Mouse (Mus musculus): ENCODE results near the gene Esm1.

Gene Esm1

DNA sequence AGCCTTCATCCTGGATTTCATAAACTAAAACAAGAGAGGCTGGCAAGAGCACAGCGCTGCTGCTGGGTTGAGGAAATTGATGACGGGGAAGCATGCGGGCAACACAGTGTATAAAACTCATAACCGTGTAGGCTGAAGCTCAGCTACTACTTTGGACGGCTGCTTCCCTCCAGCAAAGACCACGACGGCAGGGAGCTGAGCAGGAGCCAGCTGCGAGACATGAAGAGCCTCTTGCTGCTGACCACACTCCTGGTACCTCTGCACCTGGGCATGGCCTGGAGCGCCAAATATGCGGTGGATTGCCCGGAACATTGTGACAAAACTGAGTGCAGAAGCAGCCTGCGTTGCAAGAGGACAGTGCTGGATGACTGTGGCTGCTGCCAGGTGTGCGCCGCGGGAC, at the start of gene Esm1:
Gene Esm1, plus strand, starts transcription at position 36 of the 400 bp plus-strand sequence.
- no peak for DNase-seq (ENCODE audit: low spot score)

DNA sequence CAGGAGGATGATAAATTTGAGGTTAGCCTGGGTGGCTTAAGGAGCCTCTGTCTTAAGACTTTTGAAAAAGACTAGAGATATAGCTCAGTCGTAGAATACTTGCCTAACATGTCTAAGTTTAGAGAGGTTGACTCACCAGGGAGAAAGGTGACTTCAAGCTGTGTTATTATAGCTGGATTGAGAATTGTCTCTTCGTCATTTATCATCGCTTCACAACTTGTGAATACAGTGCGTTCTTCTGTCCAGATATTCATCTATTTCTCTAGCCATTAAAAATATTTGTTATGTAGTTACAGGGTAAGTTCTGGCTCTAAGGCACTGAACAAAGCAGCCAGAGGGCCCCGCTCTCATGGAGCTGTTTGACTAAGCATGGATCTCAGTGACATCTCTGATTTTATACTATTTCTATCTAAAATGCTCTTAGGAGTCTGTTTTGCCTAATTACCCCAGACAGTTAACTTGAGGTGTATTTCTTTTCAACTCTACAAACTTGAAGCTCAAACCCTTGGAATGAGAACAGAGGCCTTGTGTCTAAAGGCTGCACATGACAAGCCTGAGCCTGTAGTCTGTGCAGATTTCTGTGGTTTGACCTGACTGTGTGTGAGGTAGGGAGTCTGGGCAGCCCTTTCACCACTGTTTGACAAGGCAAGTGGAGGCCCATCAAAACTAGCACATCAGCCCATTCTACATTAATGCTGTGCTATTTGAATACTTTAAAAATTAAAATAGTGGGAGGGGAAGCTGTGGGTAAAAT, 45.0 kb upstream of the Esm1 start:
- DNase-seq (ENCODE audit: low spot score): no peak

DNA sequence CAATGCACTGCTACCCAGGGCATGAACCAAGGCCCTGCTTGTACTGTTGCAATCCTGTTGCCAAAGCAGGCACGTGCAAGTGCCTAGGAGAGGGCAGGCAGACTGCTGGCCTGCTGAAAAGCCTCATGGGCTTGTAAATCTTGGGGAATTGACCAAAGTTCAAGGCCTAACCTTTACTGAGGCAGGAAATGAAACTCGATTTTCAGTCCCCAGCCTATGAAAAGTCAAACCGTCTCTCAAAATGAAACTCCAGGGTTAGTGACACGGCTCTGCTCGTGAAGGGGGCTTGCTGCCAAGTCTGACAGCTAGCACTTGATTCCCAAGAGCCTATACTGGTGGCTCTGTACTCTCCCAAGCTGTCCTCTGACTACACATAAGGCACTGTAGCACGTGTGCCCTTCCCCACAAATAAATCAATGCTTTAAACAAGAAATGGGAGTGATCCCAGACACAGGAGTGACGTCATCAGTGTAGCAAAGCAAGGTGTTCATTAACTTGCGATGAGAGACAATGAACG, 41.4 kb upstream of the Esm1 start:
- DNase-seq (ENCODE audit: low spot score): no peak

DNA sequence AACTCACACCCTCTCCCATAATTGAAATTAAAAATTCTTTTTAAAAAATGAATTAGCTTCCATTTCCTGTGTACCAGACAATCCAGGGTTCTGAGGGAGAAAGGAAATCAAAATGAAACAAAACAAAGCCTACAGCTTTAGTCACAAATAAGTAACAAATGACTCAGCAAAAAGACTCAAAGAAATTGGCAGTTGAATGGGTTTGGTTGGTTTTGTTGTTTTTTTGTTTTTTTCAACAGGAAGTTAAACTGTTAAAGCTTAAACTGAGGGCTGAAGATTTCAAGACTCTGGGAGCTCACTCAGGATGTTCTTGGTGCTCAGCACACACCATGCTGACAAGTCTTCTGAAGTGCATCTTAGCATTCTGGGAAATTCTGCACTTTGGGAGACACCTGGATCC, 39.2 kb upstream of the Esm1 start:
- DNase-seq (ENCODE audit: low spot score): no peak

DNA sequence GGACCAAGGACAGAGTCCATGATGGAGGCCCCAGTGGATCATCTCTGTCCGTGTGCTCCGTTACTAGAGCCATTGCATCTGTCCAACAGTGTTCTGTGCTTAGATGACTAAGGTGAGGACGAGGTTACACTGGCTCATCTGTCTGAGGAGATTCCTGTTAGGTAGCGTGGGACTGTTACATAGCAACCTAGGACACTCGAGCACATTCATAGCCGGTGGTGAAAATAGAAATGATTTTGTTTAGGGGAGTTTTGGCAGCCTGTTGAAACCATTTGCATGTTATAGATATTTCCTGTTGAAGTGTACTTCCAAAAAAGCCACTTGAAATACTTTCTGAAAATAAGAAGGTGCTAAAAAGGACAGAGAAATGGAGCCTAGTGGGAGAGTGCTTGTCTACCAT, 35.3 kb upstream of the Esm1 start:
- DNase-seq (ENCODE audit: low spot score): no peak

DNA sequence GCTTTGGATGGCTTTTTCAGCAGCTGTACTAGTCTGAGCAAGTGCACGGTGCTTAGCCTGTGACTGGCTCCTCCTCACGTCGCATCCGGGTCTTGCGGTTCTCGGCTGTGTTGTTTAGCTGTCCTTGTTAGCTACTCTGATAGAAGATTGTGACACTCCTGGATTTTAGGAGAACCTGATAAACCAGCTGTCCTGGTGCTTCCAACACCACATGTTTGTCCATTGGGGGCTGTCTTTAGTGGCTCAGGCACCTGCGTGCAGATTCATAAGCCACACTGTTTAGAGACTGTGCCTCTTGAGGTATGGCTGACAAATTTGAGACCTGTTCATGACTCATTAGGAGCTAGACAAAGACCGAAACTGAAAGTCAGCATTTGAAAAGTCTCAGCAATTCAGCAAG, 26.1 kb upstream of the Esm1 start:
- DNase-seq (ENCODE audit: low spot score): no peak

DNA sequence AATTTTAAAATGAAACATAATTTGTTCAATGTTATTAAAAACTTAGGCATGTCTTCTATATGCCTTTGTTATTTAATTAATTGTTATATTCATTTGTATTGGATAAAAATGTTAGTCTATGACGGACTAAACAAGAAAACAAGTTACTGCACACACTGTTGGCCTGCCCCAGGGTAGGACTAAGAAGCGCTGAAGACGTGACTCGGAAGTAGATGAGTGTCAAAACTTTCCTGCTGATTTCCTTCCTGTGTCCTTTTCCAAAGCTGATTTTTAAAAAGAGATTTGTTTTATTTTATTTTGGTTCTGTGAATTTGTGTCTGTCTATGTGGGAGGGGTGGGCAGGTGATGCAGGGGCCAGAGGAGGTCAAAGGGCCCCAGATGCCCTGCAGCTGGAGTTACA, 25.7 kb upstream of the Esm1 start:
- DNase-seq (ENCODE audit: low spot score): no peak

DNA sequence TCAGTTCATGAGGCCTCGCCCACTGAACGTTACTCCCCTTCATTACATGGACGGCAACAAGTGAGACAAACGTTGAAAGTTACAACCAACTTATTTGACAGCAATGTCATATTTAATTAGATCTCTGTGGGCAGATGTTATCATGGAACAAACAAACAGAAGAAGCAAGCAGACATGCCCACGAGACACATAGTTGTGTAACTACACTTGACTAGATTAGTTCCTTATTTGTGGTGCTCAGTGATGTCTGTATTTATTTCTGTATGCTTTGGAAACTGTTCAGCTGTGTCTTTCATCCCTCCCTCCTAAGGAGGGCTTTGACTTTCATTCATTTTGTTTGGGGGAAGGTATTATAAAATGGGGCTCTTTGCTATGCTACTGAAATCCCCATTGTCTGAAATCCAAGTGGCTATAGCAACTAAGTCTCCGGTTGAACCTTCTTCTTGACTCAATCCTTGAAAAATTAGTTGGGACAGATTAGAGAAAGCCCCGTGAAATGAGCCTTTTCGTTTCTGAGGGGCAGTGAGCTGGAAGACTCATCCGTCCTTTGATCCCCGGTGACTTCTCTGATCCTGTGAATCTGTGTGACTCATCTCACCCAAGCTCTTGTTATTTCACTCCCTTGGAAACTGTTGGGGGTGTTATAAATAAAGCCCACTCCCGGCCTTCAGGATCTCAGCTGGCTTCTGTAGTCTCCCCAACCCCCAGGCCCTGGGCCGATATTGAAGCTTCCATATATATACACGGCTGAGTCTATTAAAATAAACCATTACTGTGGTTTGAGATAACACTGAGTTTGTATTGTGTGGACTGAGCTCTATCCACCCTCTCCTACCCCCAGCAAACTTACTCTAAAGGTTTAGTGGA, 12.4 kb upstream of the Esm1 start:
- DNase-seq (ENCODE audit: low spot score): no peak

DNA sequence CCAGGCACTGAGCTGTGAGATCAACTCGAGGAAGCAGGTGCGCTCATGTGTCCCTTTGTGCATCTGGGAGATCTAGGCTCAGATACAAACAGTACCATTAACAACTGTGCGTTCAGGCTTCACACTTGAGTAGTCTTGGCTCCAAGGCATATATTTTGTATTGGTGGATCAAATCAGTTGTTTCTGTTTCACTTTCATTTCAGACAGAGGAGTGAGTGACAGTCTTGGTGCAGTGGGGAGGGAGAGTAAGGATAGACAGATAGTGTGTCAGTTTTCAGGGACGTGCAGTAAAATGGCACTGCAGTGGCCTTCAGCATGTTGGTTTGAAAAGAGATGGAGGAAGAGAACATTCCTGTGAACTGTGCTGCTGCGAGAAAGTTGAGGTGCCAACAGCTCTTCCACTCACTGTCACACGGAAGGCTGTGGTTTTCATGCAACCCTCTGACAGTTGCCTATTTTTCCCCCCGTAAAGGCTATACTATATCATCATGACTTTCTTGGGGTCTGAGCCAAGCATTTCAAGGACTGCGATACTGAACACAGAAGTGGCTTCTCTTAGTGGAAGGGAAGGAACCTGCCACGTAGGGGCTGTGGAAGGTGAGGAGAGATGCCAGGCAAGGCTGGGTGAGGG, 11.5 kb upstream of the Esm1 start:
- no peak for DNase-seq (ENCODE audit: low spot score)

DNA sequence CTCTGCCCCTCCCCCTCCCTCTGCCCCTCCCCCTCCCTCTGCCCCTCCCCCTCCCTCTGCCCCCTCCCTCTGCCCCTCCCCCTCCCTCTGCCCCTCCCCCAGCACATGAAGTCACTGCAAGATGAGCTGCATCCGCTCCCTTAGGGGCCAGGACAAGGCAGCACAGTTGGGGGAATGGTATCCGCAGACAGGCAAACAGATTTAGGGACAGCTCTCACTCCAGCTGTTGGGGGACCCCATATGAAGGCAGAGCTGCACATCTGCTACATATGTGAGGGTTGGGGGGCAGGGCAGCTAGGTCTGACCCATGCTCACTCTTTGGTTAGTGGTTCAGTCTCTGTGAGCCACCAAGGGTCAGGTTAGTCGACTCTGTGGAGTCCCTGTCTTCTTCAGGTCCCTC, 10.1 kb upstream of the Esm1 start:
- DNase-seq (ENCODE audit: low spot score): no peak

DNA sequence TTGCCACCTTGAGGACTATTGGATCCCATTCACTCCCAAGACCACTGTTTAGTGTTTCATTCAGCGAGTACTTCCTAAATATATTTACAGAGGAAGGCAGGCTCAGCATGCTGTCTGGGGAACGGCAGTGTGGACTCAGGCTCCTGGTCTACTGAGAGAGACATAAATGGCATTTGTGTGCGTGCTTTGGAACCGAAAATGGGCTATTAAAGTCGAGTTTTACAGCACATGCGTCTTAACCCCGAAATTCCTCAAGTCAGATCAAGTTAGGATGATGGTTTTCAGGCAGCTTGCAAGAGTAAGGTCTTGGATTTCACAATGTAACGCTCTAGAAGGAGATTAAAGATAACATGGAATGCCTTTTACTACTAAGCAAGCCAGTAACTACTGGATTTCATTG, 8.7 kb upstream of the Esm1 start:
- no peak for DNase-seq (ENCODE audit: low spot score)

DNA sequence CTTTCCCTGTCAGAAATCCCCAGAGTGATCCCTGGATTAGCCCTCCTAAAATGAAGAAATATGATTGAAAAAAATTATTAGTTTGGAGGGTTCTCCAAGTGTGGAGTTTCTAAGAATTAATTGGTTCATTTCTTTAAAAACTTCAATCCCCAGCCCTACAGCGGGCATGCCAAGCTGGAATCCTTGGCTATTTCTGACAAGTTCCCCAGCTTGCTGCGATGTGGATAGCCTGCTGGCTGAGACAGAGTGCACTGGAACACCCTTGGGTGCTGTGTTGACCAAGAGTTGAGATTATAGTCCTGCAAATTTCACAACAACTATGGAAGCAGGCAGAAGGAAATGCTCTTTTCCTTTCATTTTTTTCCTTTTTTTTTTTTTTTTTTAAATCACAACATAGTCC, 7.8 kb upstream of the Esm1 start:
- DNase-seq (ENCODE audit: low spot score): no peak

DNA sequence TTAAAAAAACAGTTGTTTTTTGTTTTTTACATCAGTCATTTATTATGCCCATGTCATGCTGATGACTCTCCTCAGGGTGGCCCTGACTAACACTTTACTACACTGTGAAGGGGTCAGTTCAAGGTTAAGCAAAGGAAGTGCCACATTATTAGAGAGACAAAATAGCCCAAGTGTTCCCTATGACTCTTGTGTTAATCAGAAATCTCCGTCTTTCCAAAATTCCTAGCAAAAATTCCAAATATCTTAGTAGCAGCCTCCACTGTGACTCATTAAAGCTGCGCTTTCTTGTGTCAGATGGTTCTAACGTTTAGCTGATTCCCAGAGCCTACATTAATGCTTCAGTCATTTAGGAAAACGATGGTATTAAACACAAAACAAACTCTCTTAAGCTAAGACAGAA, 7.3 kb upstream of the Esm1 start:
- DNase-seq (ENCODE audit: low spot score): no peak

DNA sequence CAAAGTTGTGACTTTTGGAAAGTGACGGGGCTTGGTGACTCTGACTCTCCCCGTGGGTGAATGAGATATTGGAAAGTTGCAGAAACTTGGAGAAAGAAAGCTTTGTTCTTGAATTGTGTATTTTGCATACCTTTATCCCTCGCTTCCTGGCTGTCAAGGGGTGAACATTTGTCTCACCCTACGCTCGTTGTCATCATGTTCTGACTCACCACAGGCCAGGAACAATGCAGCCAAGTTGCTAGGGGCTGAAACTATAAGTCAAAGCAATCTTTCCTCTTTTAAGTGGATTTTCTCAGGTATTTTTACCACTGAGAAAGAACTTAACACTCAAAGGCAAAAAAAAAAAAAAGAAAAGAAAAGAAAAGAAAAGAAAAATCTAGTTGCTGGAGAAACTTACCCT, 6.3 kb upstream of the Esm1 start:
- DNase-seq (ENCODE audit: low spot score): no peak

DNA sequence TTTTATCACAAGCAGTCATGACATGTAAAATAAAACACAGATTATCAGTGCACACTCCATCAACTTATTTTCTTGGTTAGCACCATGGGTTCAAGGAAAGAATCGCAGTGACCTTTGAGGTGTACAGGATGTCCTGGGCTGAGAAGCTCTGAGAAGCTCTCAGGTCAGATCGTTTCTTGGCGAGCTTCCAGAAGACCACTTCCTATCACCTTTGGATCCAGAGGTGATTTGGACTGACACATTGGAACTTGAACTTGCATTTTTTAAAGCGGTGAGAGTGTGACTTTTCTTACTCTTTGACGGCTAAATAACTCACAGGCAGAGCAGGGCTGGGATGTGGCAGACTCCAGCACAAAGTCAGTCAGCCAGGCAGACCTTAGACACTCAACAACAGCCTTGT, 4.1 kb upstream of the Esm1 start:
- DNase-seq (ENCODE audit: low spot score): no peak

DNA sequence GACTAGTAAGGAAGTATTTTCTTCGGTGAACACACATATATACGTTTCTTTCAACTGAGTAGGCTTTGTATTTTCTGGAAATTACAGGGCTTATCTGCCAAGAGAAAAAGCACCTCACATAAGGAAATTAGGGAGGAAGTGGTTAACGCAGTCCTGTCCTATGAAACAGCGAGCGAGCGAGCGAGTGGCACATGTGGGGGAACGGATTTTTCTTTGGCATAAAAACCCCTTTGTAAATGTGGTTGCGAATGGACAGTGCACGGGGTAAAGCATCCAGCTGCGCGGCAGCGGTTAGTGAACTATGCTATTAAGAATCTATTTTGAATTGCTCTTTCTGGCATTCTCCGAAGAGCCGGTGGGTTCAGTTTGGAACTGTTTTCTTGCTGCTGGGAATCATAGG, 1.9 kb downstream of the Esm1 start:
- DNase-seq (ENCODE audit: low spot score): no peak

DNA sequence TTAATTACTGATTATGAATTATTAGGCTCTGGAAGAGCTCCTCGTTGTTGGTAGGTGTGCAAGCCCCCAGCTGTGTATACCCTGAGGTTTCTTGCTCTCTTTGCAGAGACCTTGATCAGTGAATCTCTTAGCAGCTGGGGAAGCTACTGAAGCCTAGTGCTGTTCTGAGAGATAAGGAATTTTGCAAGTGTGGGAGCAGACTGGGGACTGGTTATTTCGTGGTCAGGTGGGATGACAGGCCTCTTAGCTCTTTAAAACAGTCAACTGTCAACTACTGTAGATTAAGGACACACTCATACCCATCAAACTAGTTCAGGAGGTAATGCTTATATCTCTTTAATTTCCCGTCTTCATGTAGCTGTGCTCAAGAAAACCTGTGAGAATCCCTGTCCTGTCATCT, 2.9 kb downstream of the Esm1 start:
- no peak for DNase-seq (ENCODE audit: low spot score)

DNA sequence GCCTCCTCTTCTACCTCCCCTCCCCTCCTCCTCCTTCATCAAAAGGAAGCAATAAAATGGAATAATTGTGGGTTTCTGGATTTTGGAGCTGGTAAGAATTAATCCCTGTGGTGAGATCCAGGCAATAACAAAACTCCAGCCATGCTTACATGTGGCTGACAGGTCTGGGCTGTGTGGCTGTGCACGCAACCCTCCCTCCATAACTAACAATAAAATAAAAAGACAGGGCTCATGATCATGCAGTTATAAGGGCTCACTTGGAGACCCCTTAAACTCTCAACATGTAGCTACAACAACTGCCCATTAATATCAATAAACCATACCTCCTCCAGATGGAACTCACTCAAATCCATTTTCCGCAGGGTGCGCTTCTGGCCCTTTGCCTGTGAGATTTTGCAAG, 4.4 kb downstream of the Esm1 start:
- DNase-seq (ENCODE audit: low spot score): no peak

DNA sequence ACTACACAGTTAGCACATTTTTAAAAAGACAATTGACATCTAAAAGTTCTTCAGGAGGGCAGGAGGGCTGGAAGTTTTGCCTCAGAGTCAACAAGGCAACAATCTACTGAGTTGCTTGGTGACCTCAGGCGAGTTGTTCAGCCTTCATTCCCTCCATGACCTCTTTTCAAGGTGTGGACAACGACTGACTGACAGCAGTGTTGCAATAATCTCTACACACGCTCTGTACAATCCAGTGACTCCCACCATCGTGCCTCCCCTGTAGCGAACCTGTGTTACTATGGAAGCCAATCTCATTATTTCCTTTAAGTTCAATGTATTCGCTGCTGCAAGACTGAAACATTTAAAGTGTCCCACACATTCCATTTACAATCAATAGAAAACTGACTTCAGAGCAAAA, 12.4 kb downstream of the Esm1 start:
- no peak for DNase-seq (ENCODE audit: low spot score)

DNA sequence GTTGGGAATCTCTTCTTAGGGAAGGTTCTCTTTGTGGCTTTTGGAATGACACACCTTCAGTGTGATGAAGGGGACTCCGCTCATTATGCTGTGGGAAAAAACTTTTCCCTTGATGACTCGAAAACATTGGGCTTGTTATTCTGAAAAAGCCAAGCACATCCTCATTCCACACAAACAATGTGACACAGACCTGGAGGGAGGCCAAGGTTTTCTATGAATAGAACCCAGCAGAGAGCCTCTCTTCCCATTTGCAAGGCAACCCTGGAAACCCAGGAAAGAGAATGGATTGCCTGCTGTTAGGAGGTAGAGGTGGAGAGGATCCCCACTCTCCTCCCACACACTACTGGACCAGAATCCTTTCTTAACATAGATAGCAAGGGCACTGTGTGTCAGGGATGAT, 14.6 kb downstream of the Esm1 start:
- no peak for DNase-seq (ENCODE audit: low spot score)

DNA sequence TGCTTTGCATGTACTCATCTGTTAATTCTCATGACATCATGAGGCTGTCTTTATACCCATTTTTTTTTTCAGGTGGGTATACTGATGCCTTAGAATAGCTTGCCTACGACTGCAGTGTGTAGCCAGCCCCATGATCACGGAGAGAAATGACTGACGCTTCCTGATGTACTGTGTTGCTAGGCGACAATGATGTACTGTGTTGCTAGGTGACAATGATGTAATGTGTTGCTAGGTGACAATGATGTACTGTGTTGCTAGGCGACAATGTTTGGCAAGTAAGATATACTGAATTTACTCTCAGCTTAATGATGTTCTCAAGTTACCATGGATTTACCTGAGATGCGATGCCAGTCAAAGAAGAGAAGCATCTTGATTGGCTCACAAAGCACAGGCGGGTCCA, 16.4 kb downstream of the Esm1 start, which contains the start of gene Gzmk:
Gene Gzmk, minus strand, starts transcription at position 98 of the 400 bp plus-strand sequence.
- DNase-seq (ENCODE audit: low spot score): no peak

DNA sequence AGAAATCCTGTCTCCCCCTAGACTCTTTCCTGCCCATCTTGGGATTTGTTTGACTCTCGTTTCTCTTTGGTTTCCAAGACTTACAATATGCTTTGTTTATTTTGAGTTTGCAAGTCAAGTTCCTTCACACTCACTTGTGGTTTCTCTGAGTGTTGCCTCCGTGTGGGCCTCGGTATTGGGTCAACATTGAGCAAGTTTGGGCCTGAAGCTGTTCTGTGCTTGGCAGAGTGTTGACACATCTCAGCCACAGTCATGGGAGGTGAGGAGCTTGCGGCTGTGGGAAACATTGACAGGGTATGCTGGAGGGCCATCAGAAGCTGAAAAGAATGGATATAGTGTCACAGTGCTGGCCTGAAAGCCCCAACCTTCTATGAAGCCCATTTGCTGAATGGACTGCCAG, 17.6 kb downstream of the Esm1 start:
- no peak for DNase-seq (ENCODE audit: low spot score)

Data from MN1 (cell line).